Mouse (Mus musculus) adipocyte (in vitro differentiated cells): ENCODE measurements around the gene Srsf3.
A peak's percentile ranks its signal among the peaks of the same experiment; 100 is the strongest.
"Not testable (repeated sequence)": the region's sequence is repeated elsewhere in the genome, so short reads cannot be mapped to it uniquely, and the experiment has no call there.

ENCODE experiments used
- DNase-seq: peaks from one replicate; pipeline ENCODE4 v3.0.0-alpha.2; 2016; ENCODE audit warnings: low spot score

Gene Srsf3

DNA sequence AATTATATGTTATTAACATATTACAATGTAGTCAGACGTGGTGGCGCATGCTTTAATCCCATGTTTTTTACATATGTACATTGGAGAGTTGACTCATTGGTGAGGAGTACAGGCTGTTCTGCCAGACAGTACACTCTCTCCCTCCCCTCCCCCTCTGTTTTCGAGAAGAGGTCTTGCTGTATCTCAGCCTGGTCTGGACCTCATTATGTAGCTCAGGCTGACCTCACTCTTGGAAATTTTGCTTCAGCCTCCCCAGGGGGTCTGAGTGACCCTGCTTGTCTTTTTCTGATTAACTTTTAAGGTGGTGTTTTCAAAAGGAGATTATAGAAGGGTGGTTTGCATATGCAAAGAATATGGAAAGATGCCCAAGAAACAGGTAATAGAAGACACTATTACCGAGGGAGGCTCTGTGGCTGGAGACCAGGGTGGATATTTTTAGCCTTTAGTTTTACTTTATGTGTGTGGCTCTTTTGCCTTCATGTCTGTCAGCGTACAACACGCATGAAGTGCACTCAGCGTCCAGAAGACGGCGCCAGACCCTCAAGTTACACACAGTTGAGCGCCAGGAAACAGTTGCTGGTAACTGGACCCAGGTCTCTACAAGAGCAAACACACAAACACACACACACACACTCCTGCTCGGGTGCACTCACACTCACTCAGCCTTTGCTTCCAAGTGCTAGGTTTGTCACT, 14.0 kb upstream of the Srsf3 start:
- DNase-seq: no peak

DNA sequence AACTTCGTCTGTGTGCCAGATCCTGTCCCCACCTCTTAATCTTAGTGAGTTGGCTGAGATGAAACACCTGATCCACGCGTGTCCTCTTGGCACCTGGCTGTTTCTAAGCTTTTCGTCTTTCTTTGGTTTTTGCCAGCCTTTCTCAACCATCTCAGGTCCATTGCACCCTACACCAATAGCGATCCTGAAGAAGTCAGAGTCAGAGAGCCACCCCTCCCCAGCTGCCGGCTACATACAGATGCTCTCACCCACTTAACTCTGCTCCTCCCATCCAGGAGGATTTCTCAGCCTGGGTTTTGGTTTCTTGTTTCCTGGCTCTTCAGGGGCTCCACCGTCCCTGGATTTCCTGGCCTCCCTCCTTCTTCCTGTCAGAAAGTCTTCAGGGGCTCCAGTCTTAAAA, 13.0 kb upstream of the Srsf3 start:
- no peak for DNase-seq

- peak; percentile 84 for DNase-seq
Observed at GRCm38 (mm10) chr17:29020444-29020843, 12.0 kb upstream of the Srsf3 start.

DNA sequence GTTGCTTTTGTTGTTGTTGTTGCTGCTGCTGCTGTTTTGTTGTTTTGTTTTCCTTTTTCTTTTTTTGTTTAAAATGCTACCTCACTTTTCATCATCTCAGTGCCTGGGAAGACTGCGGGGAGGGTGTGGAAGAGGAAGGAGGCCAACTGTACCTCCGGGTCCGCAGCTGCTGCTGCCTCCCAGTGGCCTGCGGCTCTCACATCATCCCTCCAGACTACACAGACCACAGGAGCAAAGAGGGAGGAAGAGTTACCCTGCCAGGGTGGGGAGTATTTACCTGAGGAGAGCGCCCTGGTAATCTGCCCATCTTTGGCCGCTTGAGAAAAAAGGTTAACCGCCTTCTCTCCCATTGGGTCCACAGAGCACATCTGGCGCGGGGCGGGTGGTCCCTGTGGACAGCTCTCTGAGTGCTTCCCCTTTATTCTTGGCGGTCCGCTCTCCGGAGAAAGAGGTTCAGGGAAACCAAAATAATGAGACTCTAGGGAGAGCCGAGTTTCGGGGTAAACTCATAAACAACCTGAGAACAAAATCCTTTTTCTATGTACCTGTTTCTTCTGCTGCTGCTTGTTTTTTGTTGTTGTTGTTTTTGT, 10.1 kb upstream of the Srsf3 start:
- DNase-seq: no peak

DNA sequence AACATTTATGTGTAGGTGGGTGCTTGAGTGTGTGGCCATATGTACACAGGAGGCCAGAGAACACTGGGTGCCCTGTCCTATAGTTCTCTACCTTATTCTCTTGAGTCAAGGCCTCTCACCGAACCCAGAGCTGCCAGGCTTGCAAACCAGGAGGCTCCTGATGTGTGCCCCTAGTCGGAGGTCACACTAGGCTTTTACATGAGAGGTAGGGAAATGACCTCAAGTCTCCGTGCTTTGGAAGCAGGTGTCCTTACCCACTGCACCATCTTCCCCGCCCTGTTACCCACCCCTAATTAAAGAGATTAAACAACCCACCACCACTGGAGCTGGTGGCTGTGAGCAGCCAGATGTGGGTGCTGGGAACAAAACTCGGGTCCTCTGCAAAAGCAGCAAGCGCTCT, 9.1 kb upstream of the Srsf3 start:
- DNase-seq: no peak

DNA sequence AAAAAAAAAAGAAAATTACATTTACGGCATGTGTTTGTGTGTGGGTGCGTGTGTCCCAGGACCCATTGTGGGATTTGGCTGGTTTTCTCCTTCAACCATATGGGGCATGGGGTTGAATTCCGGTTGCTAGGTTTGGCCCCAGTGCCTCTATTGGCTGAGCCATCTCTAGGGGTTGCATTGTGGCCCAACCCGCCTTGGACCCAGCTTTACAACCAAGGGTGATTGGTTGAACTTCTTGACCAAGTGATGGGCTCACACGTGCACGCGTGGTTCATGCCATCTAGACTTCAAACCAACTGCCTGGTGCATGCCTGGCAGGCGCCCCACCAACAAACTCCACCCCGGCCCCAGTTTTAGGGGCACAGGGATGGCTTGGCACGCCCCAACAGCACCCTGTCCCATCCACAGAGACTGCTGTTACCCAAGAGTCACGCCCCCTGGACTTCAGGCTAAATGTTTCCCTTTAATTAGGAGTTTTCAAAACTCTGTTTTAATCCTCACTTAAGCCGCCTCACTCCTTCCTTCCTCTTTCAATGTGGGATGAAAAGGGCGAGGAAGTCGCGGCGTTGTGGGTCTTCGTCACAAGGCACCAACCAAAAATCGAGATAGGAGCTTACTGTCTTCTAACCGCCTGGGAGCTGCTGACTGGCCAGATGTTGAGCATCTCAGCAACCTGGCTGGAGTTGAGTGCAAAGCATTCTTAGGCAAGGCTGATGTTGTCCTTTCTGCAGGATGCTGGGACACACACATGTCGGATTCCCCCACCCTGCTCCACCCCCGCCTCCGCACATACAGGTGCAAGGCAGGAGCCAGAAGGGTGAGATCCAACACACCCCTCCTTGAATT, 8.2 kb upstream of the Srsf3 start:
- no peak for DNase-seq

GRCm38 (mm10) chr17:29024896-29025565, 7.4 kb upstream of the Srsf3 start:
- peak; percentile 79 for DNase-seq

- no peak for DNase-seq
Observed at GRCm38 (mm10) chr17:29026652-29027356, 5.6 kb upstream of the Srsf3 start.

GRCm38 (mm10) chr17:29030321-29031034, 1.9 kb upstream of the Srsf3 start:
- DNase-seq: no peak

DNA sequence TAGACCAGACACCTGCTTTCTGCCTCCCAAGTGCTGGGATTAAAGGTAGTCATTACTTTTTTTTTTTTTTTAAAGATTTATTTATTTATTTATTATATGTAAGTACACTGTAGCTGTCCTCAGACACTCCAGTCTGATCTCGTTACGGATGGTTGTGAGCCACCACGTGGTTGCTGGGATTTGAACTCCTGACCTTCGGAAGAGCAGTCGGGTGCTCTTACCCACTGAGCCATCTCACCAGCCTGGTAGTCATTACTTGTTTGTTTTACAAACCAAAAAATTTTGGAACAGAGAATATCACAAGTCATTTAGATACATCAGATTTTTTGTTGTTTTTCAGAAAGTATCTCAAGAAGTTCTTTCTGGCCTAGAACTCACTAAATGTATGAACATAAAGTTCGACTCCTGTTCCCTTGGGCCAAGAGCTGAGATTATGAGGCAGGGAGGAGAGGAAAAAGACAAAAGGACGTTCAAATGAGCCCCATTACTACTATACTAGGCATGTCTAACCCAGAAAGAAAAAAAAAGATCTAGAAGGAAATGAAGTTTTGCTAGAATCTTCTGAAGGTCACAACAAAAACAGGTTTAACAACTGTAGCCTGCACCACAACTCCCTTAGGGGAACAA, 1.2 kb upstream of the Srsf3 start:
- DNase-seq: not testable (repeated sequence)

GRCm38 (mm10) chr17:29031771-29032273, 606 bp upstream of the Srsf3 start:
- DNase-seq: peak; percentile 58

- peak; percentile 33 for DNase-seq
Observed at GRCm38 (mm10) chr17:29033569-29034061, 1.2 kb downstream of the Srsf3 start.

GRCm38 (mm10) chr17:29034264-29034663, 1.8 kb downstream of the Srsf3 start:
- DNase-seq: peak; percentile 48

- no peak for DNase-seq
Observed at GRCm38 (mm10) chr17:29035506-29035905, 3.1 kb downstream of the Srsf3 start.

DNA sequence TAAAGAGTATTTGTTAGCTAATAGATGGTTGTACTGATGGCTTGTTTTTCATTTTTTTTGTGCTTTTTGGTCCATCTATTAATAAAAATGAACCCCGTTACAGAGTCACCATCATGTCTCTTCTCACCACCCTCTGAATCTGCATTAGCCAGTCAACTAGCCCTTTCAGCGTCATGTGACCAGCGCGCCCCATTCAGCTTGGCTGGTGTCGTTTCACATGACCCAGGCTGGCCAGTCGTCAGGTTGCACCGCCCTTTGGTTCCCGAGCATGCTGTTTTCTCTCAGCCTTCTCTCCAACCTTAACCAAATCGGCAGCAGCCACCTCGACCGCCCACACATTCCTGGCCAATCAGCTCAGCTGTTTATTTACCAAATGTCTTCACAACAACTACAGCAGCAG, 6.9 kb downstream of the Srsf3 start:
- DNase-seq: no peak

- DNase-seq: not testable (repeated sequence)
Observed at GRCm38 (mm10) chr17:29041632-29042031, 9.2 kb downstream of the Srsf3 start.

DNA sequence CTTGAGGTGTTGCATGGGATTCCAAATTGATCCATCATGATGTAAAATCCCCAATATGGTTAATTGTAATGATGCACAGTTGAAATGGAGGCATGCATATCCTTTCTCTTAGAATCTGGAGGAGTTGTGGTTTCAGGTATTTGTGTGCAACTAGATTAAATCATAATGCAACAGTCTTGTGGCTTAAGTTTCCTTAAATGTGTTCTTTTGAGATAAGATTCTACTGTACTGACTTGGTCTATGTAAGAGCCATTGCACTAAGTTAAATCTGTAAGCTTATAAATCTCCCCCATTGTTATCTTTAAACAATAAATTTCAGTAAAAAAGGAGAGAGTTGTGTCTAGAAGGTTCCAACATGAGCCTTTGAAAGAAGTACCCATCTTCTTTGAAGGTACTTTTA, 10.1 kb downstream of the Srsf3 start:
- no peak for DNase-seq

DNA sequence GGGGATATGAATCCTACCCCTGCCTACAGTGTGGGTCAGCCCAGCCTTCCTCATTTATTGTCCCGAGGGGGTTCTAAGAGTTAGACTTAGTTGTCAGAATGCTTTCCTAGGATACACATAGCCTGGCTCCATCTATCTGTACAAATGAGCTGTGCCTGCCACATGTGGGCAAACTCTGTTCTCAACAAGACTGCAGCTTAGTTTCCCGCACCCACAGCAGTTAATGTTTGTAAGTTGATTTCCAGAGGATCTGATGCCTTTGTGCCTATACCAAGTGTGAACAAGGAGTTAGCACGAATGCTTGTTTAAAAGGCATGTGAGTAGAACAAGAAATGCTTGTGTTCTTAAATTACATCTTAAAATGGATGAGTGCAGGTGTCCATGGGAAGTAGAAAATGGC, 11.2 kb downstream of the Srsf3 start:
- no peak for DNase-seq

DNA sequence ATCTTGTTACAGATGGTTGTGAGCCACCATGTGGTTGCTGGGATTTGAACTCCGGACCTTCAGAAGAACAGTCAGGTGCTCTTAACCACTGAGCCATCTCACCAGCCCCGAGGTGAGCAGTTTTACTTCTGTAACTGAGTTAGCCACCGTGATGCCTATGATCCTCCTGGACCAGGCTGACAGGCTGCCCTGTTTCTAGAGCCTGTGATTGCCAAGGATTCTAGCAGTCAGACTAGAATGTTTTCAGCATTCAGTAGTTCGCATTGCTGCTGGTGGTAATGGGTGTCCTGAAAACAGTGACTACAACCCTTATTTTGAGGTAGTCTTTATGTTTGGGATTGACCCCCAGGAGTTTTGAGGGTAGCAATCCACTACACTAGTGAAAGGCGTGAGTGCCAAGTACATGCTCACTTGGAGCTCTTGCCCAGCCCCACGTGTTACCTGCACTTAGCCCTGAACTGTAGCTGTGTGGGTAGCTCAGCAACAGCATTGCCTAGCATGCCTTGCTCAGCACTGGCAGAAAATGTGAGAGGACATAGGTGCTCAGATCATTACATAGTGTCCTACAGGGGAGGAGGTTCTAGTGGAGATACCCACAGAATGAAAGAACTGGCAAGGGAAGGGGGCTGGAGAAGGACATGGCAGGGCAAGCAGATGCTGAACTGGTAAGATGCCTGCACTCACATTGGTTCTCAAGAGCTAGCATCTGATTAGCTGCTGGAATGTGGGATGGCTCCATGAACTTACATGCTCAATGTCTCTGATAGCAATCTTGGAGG, 11.9 kb downstream of the Srsf3 start:
- DNase-seq: peak; percentile 26

DNA sequence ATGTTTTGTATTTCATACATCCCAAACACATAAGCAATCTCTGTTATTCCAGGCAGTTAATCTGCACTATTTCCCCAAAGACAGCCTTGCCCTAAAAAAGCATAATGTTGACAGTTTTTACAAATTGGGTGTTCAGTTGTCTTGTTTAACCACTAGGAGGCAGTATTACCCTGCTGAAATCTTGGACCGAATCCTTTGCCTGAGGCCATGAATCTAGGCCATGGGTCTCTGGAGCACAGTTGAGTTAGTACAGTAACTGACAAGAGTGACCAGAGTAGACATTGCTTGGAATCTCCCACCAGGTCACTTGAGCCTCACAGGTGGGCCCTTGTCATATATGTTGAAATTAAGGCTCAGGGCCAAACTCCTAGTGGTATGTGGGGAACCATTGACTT, 12.5 kb downstream of the Srsf3 start:
- DNase-seq: peak; percentile 94
